Mouse (Mus musculus): Measurements from ENCODE around the gene Ahcy. TPM values are rescaled to one million over a fixed set of nuclear protein-coding genes. Genes with fewer than 3 reads are reported as not detected.

Ahcy gene
- 81.6 and 82.8 TPM in 2 replicates for polyA plus RNA-seq (2012; rRNA removed)

DNA sequence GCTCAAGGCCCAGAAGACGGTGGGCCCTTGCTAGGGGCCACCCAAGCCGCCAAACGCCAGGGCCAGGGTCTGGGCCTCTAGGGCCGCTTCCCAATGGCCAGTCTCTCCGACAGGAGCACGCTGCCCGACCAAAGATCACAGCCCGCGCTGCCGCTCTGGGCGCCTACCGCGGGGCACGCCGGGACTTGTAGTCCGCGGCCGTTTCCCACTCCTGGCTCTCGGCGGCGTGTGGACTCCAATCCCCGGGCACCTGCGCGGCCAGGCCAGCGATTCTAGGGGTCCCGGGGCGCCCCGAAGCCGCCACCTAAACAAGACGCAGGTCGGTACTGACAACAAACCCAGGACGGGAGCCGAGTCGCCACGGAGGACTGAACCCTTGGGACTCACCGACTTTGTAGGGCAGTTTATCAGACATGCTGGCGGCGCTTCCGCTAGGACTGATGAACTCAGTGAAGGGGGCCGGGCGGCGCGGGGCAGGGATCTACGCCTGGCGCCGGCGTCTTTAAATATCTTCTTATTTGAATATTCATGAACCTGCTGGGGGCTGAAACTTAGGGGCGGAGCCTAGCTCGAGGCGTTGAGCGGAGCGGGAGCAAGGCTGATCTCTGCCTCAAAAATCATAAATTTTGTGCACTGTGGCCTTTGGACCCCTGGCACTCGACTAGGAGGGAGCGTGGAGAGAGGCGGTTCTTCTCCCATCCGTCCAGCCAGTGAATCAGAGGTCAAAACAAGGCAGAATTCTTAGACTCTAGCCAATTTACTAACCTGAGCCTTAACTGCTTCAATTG lies at the start of gene Ahcy:
Gene Ahcy, minus strand, starts transcription at position 520 of the 788 bp plus-strand sequence.

DNA sequence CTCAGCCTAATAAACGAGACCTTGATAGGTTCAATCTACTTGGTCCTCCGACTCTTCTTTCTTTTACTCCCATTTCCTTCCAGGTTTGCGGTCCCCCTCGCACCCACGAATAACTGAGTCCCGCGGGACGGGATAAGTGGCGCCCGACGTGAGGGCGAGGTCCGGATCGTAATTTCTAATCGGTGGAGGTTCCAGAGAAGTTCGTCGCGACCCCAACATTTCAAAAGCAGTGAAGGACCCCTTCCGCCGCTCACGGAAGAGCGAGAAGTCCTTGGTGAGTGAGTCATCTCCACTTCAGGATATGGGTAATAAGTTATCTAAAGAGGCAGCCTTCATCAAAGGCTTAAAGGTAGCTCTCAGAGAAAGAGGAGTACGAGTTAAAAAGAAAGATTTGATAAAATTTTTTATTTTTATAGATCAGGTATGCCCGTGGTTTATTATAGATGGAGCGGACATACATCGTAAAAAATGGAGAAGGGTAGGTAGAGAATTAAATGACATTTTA lies 56.0 kb downstream of the Ahcy start, which contains the start of gene Gm14226:
Gene Gm14226, plus strand, starts transcription at position 16 of the 505 bp plus-strand sequence.

Other genes with a start within 250 kb of the Ahcy start
- gene Eif2s2, start 181.6 kb downstream of the Ahcy start, polyA plus RNA-seq (2012; rRNA removed): 68.4 and 72.1 TPM in 2 replicates
- gene Gm14226, start 56.2 kb downstream of the Ahcy start, polyA plus RNA-seq (2012; rRNA removed): 0.20 and 0.41 TPM in 2 replicates
- 25.5 and 25.7 TPM in 2 replicates for gene Itch, start 59.0 kb upstream of the Ahcy start, polyA plus RNA-seq (2012; rRNA removed)
- gene Dynlrb1, start 162.0 kb upstream of the Ahcy start, polyA plus RNA-seq (2012; rRNA removed): 713 and 731 TPM in 2 replicates
- gene Map1lc3a, start 201.8 kb upstream of the Ahcy start, polyA plus RNA-seq (2012; rRNA removed): 201 and 225 TPM in 2 replicates

Data from central nervous system, embryonic 14 days (tissue).